Mouse (Mus musculus) midbrain, embryonic 11.5 days (tissue): ENCODE results near the gene Chd4. TPM values are rescaled to one million over a fixed set of nuclear protein-coding genes. Genes with fewer than 3 reads are reported as not detected.

ENCODE experiments used
- ATAC-seq: fragments of 200-750 bp; cut with Nextera tagmentation; 2 replicates; pipeline ENCODE4 v1.8.0; 2017; ENCODE audit warnings: moderate TSS enrichment, moderate library complexity; ENCODE audit not compliant: low FRiP score
- DNase-seq: peaks from one replicate; pipeline ENCODE4 v3.0.0; 2015; ENCODE audit warnings: low spot score; ENCODE audit errors: missing footprints
- H3K27ac ChIP-seq: fragments of 300-500 bp; sonication (generic); 2 replicates; pipeline ENCODE4 v1.5.1; 2014; ENCODE audit warnings: low read depth, low read length
- H3K27me3 ChIP-seq: fragments of 300-500 bp; sonication (generic); 2 replicates; pipeline ENCODE4 v1.6.1; 2014; ENCODE audit warnings: mild to moderate bottlenecking, low read length, moderate library complexity, mixed read lengths; ENCODE audit not compliant: control insufficient read depth, insufficient read depth
- H3K36me3 ChIP-seq: fragments of 300-500 bp; sonication (generic); 2 replicates; pipeline ENCODE4 v1.6.1; 2014; ENCODE audit warnings: mild to moderate bottlenecking, low read length, moderate library complexity, mixed read lengths; ENCODE audit not compliant: control insufficient read depth, insufficient read depth
- H3K4me1 ChIP-seq: fragments of 300-500 bp; sonication (generic); 2 replicates; pipeline ENCODE4 v1.6.1; 2014; ENCODE audit warnings: low read length; ENCODE audit not compliant: control insufficient read depth, insufficient read depth
- H3K4me2 ChIP-seq: fragments of 300-500 bp; sonication (generic); 2 replicates; pipeline ENCODE4 v1.6.1; 2014; ENCODE audit warnings: mild to moderate bottlenecking, moderate library complexity
- H3K4me3 ChIP-seq: fragments of 300-500 bp; sonication (generic); 2 replicates; pipeline ENCODE4 v1.5.1; 2014; ENCODE audit warnings: low read depth, low read length
- H3K9ac ChIP-seq: fragments of 300-500 bp; sonication (generic); 2 replicates; pipeline ENCODE4 v1.6.1; 2014; ENCODE audit warnings: low read length
- H3K9me3 ChIP-seq: fragments of 300-500 bp; sonication (generic); 2 replicates; pipeline ENCODE4 v1.6.1; 2016; ENCODE audit warnings: low read length; ENCODE audit not compliant: control insufficient read depth
- WGBS: fragments of 180-500 bp; shearing (Covaris S2); extraction: QIAGEN DNeasy Blood & Tissue Kit; methylation state at CpG from one replicate; pipeline ENCODE4 v1.1.7; 2014; 5-methylcytosine and 5-hydroxymethylcytosine counted together
- polyA plus RNA-seq: library from polyadenylated mRNA; unstranded; fragments of >200 nt; fragmentation: Nextera tagmentation; extraction: Ambion mirVana; gene quantifications from 2 replicates; pipeline ENCODE4 v1.2.1, GENCODE M21; 2014

Chd4 gene
- polyA plus RNA-seq, 1 experiment from 2014 or later = 99.3 TPM

- Histone ChIP-seq H3K4me3 (peak overlapping the region; percentile 96), H3K4me2 (peak overlapping the region; percentile 93), H3K36me3 (peaks cover 28% of the 10 kb centered on the region), H3K9me3 (no peaks in the 10 kb centered on the region), H3K9ac (peak overlapping the region; percentile 99), H3K4me1 (peaks cover 33% of the 10 kb centered on the region), H3K27ac (peak overlapping the region; percentile 93), H3K27me3 (no peaks in the 10 kb centered on the region)
- peak; percentile 99 for DNase-seq
- 0% methylated on average over 36 of the region's 36 CpGs for WGBS
- peak; percentile 92 for ATAC-seq
Observed at GRCm38 (mm10) chr6:125165328-125165891, 69.6 kb downstream of the Chd4 start.

GRCm38 (mm10) chr6:125166051-125166751, 70.4 kb downstream of the Chd4 start, which contains the start of gene Gapdh:
Gene Gapdh, minus strand, starts transcription at chr6:125166467.
- Histone ChIP-seq H3K4me1 (peaks cover 33% of the 10 kb centered on the region), H3K4me2 (peak within 1 kb of the TSS; percentile 93), H3K27me3 (no peaks in the 10 kb centered on the region), H3K4me3 (peak within 1 kb of the TSS; percentile 96), H3K9ac (peak within 1 kb of the TSS; percentile 99), H3K36me3 (peaks cover 34% of the 10 kb centered on the region), H3K27ac (peak within 1 kb of the TSS; percentile 93), H3K9me3 (no peaks in the 10 kb centered on the region)
- ATAC-seq (peak; percentile 12; the same call in 1 of the 2 replicates), DNase-seq (peak; percentile 92)
- WGBS = 1% methylated on average over 16 of the region's 18 CpGs

- peak overlapping the region; percentile 74 for H3K27ac ChIP-seq
- H3K4me3 ChIP-seq = peak overlapping the region; percentile 96; the same call in 1 of the 2 replicates
- H3K27me3 ChIP-seq = no peaks in the 10 kb centered on the region
- peak overlapping the region; percentile 65 for H3K9ac ChIP-seq
- H3K4me1 ChIP-seq = peaks cover 30% of the 10 kb centered on the region
- H3K4me2 ChIP-seq = peak overlapping the region; percentile 93
- H3K9me3 ChIP-seq = no peaks in the 10 kb centered on the region
- 16% methylated on average over 10 of the region's 10 CpGs for WGBS
- DNase-seq = peak; percentile 93
- peaks cover 38% of the 10 kb centered on the region for H3K36me3 ChIP-seq
- no peak for ATAC-seq
Observed at GRCm38 (mm10) chr6:125166861-125167650, 71.3 kb downstream of the Chd4 start.

- Histone ChIP-seq H3K36me3 (peaks cover 45% of the 10 kb centered on the region), H3K9ac (no peak overlapping the region), H3K27me3 (no peaks in the 10 kb centered on the region), H3K4me1 (peaks cover 30% of the 10 kb centered on the region), H3K9me3 (no peaks in the 10 kb centered on the region), H3K27ac (no peak overlapping the region), H3K4me3 (no peak overlapping the region), H3K4me2 (no peak overlapping the region)
- DNase-seq (no peak), ATAC-seq (no peak)
- WGBS = 93% methylated on average over 14 of the region's 14 CpGs
Observed at GRCm38 (mm10) chr6:125168086-125168485, 72.3 kb downstream of the Chd4 start.

GRCm38 (mm10) chr6:125170194-125170593, 74.4 kb downstream of the Chd4 start:
- Histone ChIP-seq H3K36me3 (peaks cover 62% of the 10 kb centered on the region), H3K27ac (no peak overlapping the region), H3K4me2 (no peak overlapping the region), H3K9ac (no peak overlapping the region), H3K4me3 (no peak overlapping the region), H3K9me3 (no peaks in the 10 kb centered on the region), H3K4me1 (peaks cover 18% of the 10 kb centered on the region), H3K27me3 (no peaks in the 10 kb centered on the region)
- no peak for DNase-seq
- 89% methylated on average over 6 of the region's 6 CpGs for WGBS
- no peak for ATAC-seq

- WGBS = 88% methylated on average over 2 of the region's 2 CpGs
- no peak for ATAC-seq
- H3K9me3 ChIP-seq = no peaks in the 10 kb centered on the region
Observed at GRCm38 (mm10) chr6:125172474-125172873, 76.7 kb downstream of the Chd4 start.

GRCm38 (mm10) chr6:125173256-125173655, 77.5 kb downstream of the Chd4 start:
- Histone ChIP-seq H3K4me3 (no peak overlapping the region), H3K27me3 (no peaks in the 10 kb centered on the region), H3K4me1 (no peaks in the 10 kb centered on the region), H3K9me3 (no peaks in the 10 kb centered on the region), H3K27ac (no peak overlapping the region), H3K9ac (no peak overlapping the region), H3K4me2 (no peak overlapping the region), H3K36me3 (peaks cover 83% of the 10 kb centered on the region)
- DNase-seq = no peak
- ATAC-seq = no peak
- 93% methylated on average over 7 of the region's 7 CpGs for WGBS

More at GRCm38 (mm10) chr6:125172474-125172873, 76.7 kb downstream of the Chd4 start:
- Histone ChIP-seq H3K4me3 (no peak overlapping the region), H3K4me1 (peaks cover 4% of the 10 kb centered on the region), H3K4me2 (no peak overlapping the region), H3K27me3 (no peaks in the 10 kb centered on the region), H3K27ac (no peak overlapping the region), H3K9ac (no peak overlapping the region), H3K36me3 (peaks cover 81% of the 10 kb centered on the region)
- no peak for DNase-seq

GRCm38 (mm10) chr6:125175469-125175868, 79.7 kb downstream of the Chd4 start:
- no peak for DNase-seq
- ATAC-seq = no peak
- no peaks in the 10 kb centered on the region for H3K4me1 ChIP-seq
- no peak overlapping the region for H3K9ac ChIP-seq
- peaks cover 79% of the 10 kb centered on the region for H3K36me3 ChIP-seq
- WGBS = 89% methylated on average over 5 of the region's 5 CpGs
- no peak overlapping the region for H3K4me2 ChIP-seq
- no peaks in the 10 kb centered on the region for H3K27me3 ChIP-seq
- no peaks in the 10 kb centered on the region for H3K9me3 ChIP-seq
- no peak overlapping the region for H3K27ac ChIP-seq
- no peak overlapping the region for H3K4me3 ChIP-seq

GRCm38 (mm10) chr6:125179601-125180000, 83.8 kb downstream of the Chd4 start:
- DNase-seq = no peak
- no peak overlapping the region for H3K9ac ChIP-seq
- 92% methylated on average over 7 of the region's 7 CpGs for WGBS
- ATAC-seq = no peak
- no peaks in the 10 kb centered on the region for H3K4me1 ChIP-seq
- H3K4me2 ChIP-seq = no peak overlapping the region
- peaks cover 65% of the 10 kb centered on the region for H3K36me3 ChIP-seq
- H3K4me3 ChIP-seq = no peak overlapping the region
- no peaks in the 10 kb centered on the region for H3K9me3 ChIP-seq
- H3K27me3 ChIP-seq = no peaks in the 10 kb centered on the region
- no peak overlapping the region for H3K27ac ChIP-seq
